Mouse (Mus musculus) brain, embryonic 14.5 days (tissue): ENCODE results near the gene Mast4.

Experiments used
- CTCF ChIP-seq: fragments of 200-500 bp; IDR thresholded peaks from 2 replicates; pipeline ENCODE4 v1.5.1; 2012; ENCODE audit warnings: inconsistent platforms, mild to moderate bottlenecking, moderate library complexity, borderline replicate concordance; ENCODE audit not compliant: insufficient read depth, insufficient read length; ENCODE audit errors: extremely low read depth
- POLR2A ChIP-seq: fragments of 200-500 bp; IDR thresholded peaks from 2 replicates; pipeline ENCODE4 v1.6.1; 2012; ENCODE audit warnings: mild to moderate bottlenecking, inconsistent platforms, borderline replicate concordance; ENCODE audit not compliant: poor library complexity, insufficient read depth, insufficient read length, severe bottlenecking; ENCODE audit errors: extremely low read depth

DNA sequence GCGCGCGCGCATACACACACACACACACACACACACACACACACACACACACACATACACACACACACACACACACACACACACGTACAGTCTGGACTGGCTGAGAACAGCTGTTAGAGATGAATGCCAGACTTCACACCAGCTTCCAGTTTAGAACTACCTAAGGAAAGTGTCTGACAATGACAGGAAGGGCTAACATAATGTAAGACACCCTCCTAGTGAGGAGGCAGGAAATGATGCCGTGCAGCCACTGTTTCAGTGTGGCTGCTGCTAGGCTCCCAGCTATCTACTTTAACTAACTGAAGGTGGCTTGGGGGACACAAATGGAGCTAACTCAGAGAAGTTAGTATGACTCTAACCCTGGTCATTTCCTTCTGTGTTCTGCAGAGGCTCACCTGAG is 251.4 kb downstream of the Mast4 start:
- no peak for TF ChIP-seq CTCF
- TF ChIP-seq POLR2A, result no peak
